Mouse (Mus musculus) layer of hippocampus, postnatal 25 days (tissue): ENCODE measurements around the gene Usp6nl. TPM values are rescaled to one million over a fixed set of nuclear protein-coding genes. Genes with fewer than 3 reads are reported as not detected.

Source experiments
- DNase-seq, 2 experiments: peaks; one replicate each; pipeline ENCODE4 v3.0.0; 2022; ENCODE audit warnings: mixed read lengths in 2 of 2, low spot score in 1 of 2; ENCODE audit errors: extremely low spot score in 1 of 2
- total RNA-seq, 2 experiments: library from RNA; stranded (reverse); gene quantifications; 2 replicates each; pipeline ENCODE4 v1.2.3; 2021

The Usp6nl gene
- total RNA-seq, 2 experiments from 2014 or later = 16.7 to 17.2 TPM

DNA sequence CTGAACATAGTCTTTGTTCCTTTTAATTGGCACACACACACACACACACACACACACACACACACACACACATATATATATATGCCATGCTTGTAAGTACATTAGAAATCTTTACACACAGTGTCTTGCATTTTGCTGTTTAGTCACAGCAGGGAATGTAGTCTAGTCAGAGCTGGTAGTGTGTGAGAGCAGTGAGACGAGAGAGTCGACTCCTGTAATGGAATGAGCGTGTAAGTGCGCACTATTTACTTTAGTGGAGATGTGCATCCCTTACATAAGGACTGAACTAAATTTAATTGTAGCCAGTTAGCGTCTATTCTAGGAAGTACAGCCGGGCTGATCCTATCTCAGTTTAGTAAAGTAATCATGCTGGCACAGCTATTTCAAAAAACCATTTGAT, 44.5 kb downstream of the Usp6nl start:
- no peak for DNase-seq

- DNase-seq = no peak
Observed at GRCm38 (mm10) chr2:6367497-6367896, 45.0 kb downstream of the Usp6nl start.

- DNase-seq = no peak
Observed at GRCm38 (mm10) chr2:6374216-6374615, 51.7 kb downstream of the Usp6nl start.

GRCm38 (mm10) chr2:6376071-6376470, 53.6 kb downstream of the Usp6nl start:
- no peak for DNase-seq

- DNase-seq = no peak
Observed at GRCm38 (mm10) chr2:6376941-6377340, 54.5 kb downstream of the Usp6nl start.

DNA sequence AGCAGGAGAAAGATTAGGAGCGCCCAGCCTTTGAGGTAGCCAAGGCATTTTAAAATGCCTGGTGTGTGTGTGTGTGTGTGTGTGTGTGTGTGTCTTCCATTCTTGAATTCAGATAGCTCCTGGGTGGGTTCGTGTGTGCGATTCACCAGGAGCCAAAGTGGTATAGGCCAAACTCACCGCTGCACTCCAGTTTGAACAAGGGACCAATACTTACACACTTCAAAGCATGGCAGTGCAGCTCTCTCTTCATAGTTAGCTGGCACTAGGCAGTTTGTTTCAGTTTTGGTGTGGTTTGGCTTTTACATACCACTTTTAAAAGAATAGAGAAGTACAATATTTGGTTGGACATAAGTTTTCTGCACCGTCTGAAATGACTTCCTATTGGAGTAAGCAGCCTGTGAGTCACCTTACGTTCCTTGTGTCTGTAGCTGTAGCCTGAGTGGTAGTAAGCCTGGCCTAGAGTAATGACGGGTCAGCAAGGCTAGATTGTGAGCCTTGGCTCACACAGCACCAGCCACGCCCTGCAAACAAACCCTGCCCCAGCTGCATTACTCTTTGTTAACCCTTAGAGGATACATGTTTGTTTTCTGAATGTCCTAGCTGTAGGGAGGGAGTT, 56.2 kb downstream of the Usp6nl start:
- DNase-seq = no peak

DNA sequence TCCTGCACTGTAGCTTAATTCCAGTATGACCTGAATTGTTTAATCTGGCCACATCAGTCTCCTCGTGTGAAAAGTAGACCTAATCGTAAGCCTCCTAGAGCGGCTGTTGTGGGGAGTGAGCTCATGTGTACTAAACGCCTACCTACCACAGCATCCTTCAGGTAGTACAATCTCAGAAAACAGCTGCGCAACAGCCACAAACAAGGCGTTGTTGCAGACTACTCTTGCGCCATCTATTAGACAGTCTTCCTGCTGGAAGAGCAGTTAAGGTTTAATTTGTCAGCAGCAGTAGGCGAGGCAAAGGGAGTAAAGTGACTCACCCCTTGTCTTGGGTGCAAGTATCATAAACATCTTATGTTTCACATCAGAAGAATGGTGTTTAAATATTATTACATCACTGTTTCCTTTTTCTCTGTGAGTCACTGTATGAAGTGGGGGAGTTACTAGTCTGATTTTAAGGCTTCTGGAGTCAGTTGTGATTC, 57.3 kb downstream of the Usp6nl start:
- no peak for DNase-seq

DNA sequence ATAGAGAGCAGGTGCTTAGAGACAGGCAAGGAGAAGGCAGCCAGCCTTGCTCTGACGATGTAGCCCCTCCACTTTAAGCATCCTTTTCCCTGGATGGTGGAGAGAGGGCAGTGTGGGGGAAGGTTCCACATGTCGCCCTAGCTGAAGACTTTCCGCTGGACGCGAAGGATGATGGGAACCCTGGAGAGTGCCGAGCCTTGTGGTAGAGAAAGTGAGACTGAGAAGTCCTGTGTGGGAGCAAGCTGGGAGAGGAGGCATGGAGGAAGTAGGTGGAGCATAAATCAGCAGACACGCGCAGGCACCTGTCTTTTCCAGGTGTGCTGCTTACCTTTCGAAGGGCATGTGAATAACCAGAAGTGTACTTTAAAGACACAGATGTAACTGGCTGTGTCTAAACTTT, 57.9 kb downstream of the Usp6nl start:
- no peak for DNase-seq

DNA sequence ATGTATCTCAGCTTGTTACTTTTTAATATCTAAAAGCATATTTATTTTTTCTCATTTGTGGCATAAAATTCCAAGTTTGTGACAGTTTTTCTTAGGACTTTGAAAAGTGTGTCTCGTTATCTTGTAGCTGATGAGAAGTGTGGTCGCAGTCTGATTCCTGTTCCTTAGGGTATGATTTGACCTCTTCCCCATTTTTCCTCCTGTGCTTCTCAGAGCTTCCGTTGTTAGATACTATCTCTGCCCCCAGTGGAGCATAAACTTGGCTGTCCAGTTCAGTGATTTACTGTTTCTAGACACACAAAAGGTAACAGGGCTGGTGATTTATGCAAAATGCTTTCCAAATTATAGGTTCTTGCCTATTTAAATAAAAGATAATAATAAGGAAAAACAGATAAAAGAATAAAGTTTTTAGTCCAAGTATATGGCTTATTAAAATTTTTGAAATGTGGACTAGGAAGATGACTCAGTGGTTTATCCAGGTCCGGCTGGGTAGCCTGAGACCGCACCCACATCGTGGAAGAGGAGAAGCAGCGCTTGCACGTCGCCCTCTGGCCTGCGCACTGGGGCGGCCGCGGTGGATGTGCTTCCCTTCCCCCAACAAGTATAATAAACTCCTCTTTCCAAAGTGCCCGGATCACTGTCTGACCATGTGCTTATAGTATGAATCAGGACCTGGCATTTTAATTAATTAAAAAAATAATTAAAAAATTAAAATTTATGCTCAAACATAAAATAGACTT, 62.1 kb downstream of the Usp6nl start:
- no peak for DNase-seq

- DNase-seq = no peak
Observed at GRCm38 (mm10) chr2:6389162-6389561, 66.7 kb downstream of the Usp6nl start.

DNA sequence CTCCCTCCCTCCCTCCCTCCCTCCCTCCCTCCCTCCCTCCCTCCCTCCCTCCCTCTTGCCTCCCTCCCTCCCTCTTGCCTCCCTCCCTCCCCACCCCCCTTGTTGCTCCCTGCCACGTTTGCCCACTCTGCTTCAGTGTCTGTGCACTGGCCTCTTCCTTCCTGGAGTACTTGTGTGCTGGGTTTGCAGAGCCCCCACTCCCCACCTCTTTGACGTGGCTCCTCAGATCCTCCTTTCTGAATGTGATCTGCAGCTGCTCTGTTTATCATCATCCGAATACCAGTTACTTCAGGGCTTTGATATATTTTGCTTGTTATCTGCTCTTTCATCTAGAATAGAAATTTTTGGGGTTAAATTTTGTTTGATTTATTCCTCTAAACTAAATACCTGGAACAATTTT, 68.8 kb downstream of the Usp6nl start:
- no peak for DNase-seq

GRCm38 (mm10) chr2:6391940-6392339, 69.5 kb downstream of the Usp6nl start:
- DNase-seq = no peak

GRCm38 (mm10) chr2:6395851-6396625, 73.6 kb downstream of the Usp6nl start:
- no peak for DNase-seq

GRCm38 (mm10) chr2:6396626-6397146, 74.2 kb downstream of the Usp6nl start:
- DNase-seq = no peak

DNA sequence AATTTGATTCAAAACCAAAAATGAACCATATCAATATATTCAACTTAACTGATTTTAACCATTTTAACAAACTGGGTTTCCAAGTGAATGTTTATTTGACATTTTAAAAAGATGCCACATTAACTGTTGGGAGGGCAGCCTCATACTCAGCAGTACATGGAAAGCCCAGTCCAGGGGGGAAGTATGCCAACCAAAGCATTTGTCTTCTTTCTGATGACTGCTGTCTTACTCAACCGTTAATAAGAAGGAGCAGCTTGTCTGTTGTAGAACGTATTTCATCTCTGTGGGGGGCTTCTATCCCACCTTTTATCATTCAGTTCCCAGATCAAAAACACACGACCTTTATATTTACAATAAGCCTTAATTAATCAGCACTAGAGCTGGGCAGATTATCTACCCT, 74.7 kb downstream of the Usp6nl start:
- no peak for DNase-seq

GRCm38 (mm10) chr2:6398826-6399225, 76.4 kb downstream of the Usp6nl start:
- DNase-seq = no peak

- DNase-seq = no peak
Observed at GRCm38 (mm10) chr2:6401039-6401438, 78.6 kb downstream of the Usp6nl start.

- DNase-seq = no peak
Observed at GRCm38 (mm10) chr2:6403375-6403774, 80.9 kb downstream of the Usp6nl start.

GRCm38 (mm10) chr2:6403991-6404390, 81.5 kb downstream of the Usp6nl start:
- DNase-seq = no peak

GRCm38 (mm10) chr2:6404627-6405026, 82.2 kb downstream of the Usp6nl start:
- DNase-seq = no peak
